Mouse (Mus musculus) testis, adult 2 months (tissue): ENCODE data around the gene Atp6v1fnb.

Experiments used
- CTCF ChIP-seq: fragments of 200-500 bp; IDR thresholded peaks from 2 replicates; pipeline ENCODE4 v1.5.1; 2012; ENCODE audit warnings: low read depth, mild to moderate bottlenecking, inconsistent platforms, low read length, moderate library complexity; ENCODE audit not compliant: control insufficient read depth, insufficient read depth, insufficient replicate concordance
- POLR2A ChIP-seq: fragments of 200-500 bp; IDR thresholded peaks from 2 replicates; pipeline ENCODE4 v1.6.1; 2012; ENCODE audit warnings: low read depth, mild to moderate bottlenecking, inconsistent platforms, low read length, moderate library complexity; ENCODE audit not compliant: control insufficient read depth

DNA sequence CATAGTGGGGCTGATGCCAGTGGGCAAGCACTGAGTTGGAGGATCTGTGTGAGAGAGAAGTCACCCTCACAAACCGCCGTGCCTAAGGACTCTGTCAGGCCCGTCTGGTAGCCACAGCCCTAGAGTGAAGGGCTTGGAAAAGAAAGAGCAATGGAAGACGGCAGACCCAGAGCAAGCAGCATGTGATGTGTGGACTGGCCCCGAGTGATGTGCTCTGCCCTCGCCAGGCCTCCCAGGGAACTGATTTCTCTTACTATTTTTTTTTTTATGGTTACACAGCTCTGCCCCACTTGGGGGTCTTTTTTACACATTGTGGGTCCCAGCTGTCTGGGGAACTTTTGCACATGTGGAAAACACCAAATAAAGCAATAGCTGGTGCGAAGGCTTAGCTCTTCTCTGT is 9.7 kb upstream of the Atp6v1fnb start:
- TF ChIP-seq POLR2A: no peak
- TF ChIP-seq CTCF: no peak
